29 mouse cellular contexts compared by ENCODE assay signal in the genomic region with DNA sequence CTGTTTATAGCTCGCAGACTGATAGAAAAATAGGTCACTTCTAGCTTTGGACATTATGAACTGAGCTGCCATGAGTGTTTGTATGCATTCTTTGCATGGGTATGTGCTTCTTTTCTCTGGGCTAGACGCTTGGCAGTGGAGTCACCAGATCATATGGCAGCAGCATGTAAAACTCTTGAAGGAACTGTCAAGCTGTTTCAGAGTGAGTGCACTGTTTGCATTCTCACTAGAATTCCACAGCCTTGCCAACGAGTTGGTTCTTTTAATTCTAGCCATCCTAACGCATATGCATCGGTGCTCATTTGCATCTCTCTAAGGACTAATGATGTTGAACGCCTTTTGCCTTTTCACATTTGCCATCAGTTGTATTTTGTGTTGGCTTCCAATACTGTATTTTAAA. TPM values are rescaled to one million over a fixed set of nuclear protein-coding genes. Genes with fewer than 3 reads are reported as not detected.
DNase-seq lines count a peak whose midpoint lies in the region; ATAC-seq and TF ChIP-seq lines count a peak whose summit lies in the region.
"Had no signal": no experiment of that assay in that cellular context is flagged by ENCODE, and none has a peak within 500 bp of the region (broad histone marks: within the 10 kb centered on the region; RNA-seq: fewer than 3 reads in every experiment).

No protein-coding gene starts in this region.

- H3K4me2 ChIP-seq in forebrain, embryonic 13.5 days = no peak overlapping the region
- no peak overlapping the region for H3K4me2 ChIP-seq in forebrain, postnatal 0 days (ENCODE audit: low read depth)
- H3K4me2 ChIP-seq in forebrain, embryonic 15.5 days (replicated peaks) = no peak overlapping the region
- H3K4me2 ChIP-seq: embryonic facial prominence, embryonic 13.5 days; heart, embryonic 13.5 days; hindbrain, embryonic 14.5 days had no signal

- H3K27ac ChIP-seq in forebrain, embryonic 13.5 days = no peak overlapping the region
- H3K27ac ChIP-seq in forebrain, embryonic 10.5 days = no peak overlapping the region
- H3K27ac ChIP-seq in forebrain, postnatal 0 days (ENCODE audit: low read depth, low read length) = no peak overlapping the region
- no peak overlapping the region for H3K27ac ChIP-seq in forebrain, embryonic 15.5 days (replicated peaks)
- H3K27ac ChIP-seq: embryonic facial prominence, embryonic 13.5 days; gastrocnemius, adult 2 months; heart, adult 2 months; heart, embryonic 10.5 days; heart, embryonic 13.5 days; hindbrain, embryonic 14.5 days; hindbrain, postnatal 0 days had no signal

- WGBS in forebrain, embryonic 13.5 days = 48% methylated on average over 6 of the region's 6 CpGs
- 82% methylated on average over 6 of the region's 6 CpGs for WGBS in forebrain, embryonic 10.5 days
- WGBS in forebrain, postnatal 0 days = 34% methylated on average over 6 of the region's 6 CpGs
- 24% methylated on average over 6 of the region's 6 CpGs for WGBS in forebrain, embryonic 15.5 days

- no peak overlapping the region for H3K4me3 ChIP-seq in forebrain, embryonic 13.5 days
- H3K4me3 ChIP-seq in forebrain, embryonic 10.5 days = no peak overlapping the region
- H3K4me3 ChIP-seq in forebrain, postnatal 0 days (ENCODE audit: low read depth, low read length) = no peak overlapping the region
- no peak overlapping the region for H3K4me3 ChIP-seq in forebrain, embryonic 15.5 days
- H3K4me3 ChIP-seq: embryonic facial prominence, embryonic 13.5 days; gastrocnemius, adult 2 months; heart, adult 2 months; heart, embryonic 10.5 days; heart, embryonic 13.5 days had no signal

- H3K9ac ChIP-seq in forebrain, embryonic 13.5 days = no peak overlapping the region
- no peak overlapping the region for H3K9ac ChIP-seq in forebrain, postnatal 0 days
- no peak overlapping the region for H3K9ac ChIP-seq in forebrain, embryonic 15.5 days (replicated peaks)
- H3K9ac ChIP-seq: embryonic facial prominence, embryonic 13.5 days; heart, embryonic 13.5 days; hindbrain, embryonic 14.5 days had no signal

- ATAC-seq in forebrain, embryonic 13.5 days = 0 out of 2 replicates have a peak, but pooled peaks have one; percentile 45
- ATAC-seq in forebrain, postnatal 0 days = peak; percentile 58
- no peak; the same call in 1 of the 2 replicates for ATAC-seq in forebrain, embryonic 15.5 days (replicated peaks)
- ATAC-seq: hindbrain, postnatal 0 days; inflammation-experienced regulatory T-cells, adult 6 months; intestine, embryonic 16.5 days; Patski had no signal

- H3K36me3 ChIP-seq in forebrain, embryonic 13.5 days (ENCODE audit: poor library complexity, severe bottlenecking) = no peaks in the 10 kb centered on the region
- no peaks in the 10 kb centered on the region for H3K36me3 ChIP-seq in forebrain, embryonic 10.5 days (replicated peaks)
- H3K36me3 ChIP-seq in forebrain, postnatal 0 days (ENCODE audit: insufficient read depth) = no peaks in the 10 kb centered on the region
- no peaks in the 10 kb centered on the region for H3K36me3 ChIP-seq in forebrain, embryonic 15.5 days
- H3K36me3 ChIP-seq: embryonic facial prominence, embryonic 13.5 days; G1E; heart, embryonic 10.5 days; heart, embryonic 13.5 days had no signal

- H3K9me3 ChIP-seq in forebrain, embryonic 13.5 days (replicated peaks) = no peaks in the 10 kb centered on the region
- H3K9me3 ChIP-seq in forebrain, embryonic 10.5 days = no peaks in the 10 kb centered on the region
- H3K9me3 ChIP-seq in forebrain, postnatal 0 days (ENCODE audit: low read length) = no peaks in the 10 kb centered on the region
- no peaks in the 10 kb centered on the region for H3K9me3 ChIP-seq in forebrain, embryonic 15.5 days
- H3K9me3 ChIP-seq: embryonic facial prominence, embryonic 13.5 days; heart, embryonic 10.5 days; heart, embryonic 13.5 days had no signal

- H3K4me1 ChIP-seq in forebrain, embryonic 13.5 days = 0 out of 2 replicates have a peak, but pooled peaks cover 5% of the 10 kb centered on the region
- H3K4me1 ChIP-seq in forebrain, embryonic 10.5 days = no peaks in the 10 kb centered on the region
- H3K4me1 ChIP-seq in forebrain, postnatal 0 days (ENCODE audit: insufficient read depth) = no peaks in the 10 kb centered on the region
- H3K4me1 ChIP-seq in forebrain, embryonic 15.5 days = no peaks in the 10 kb centered on the region
- H3K4me1 ChIP-seq: embryonic facial prominence, embryonic 13.5 days; heart, embryonic 10.5 days; heart, embryonic 13.5 days had no signal

- no peak for DNase-seq in forebrain, embryonic 10.5 days (ENCODE audit: extremely low spot score, low spot score)
- DNase-seq in forebrain, postnatal 0 days = peak; percentile 52
- peak; percentile 76 for DNase-seq in brain, embryonic 14.5 days (ENCODE audit: low read depth)
- no peak for DNase-seq in cerebellum, postnatal 4 days (ENCODE audit: low spot score in 2 of 2)
- DNase-seq: adrenal gland, postnatal 10 days; adrenal gland, postnatal 36 days; B cell, adult 2 months; cerebellum, adult 11-12 months; cerebellum, adult 9-10 months; cerebellum, postnatal 14 days; gastrocnemius, adult 2 months; gastrocnemius, postnatal 14 days; heart, adult 2 months; heart, postnatal 14 days; heart, postnatal 4 days; kidney, adult 18-20 months; kidney, adult 9 months had no signal

- no peak for TF ChIP-seq POLR2A in brain, embryonic 14.5 days (IDR thresholded peaks at IDR 0.05; ENCODE audit: borderline replicate concordance, extremely low read depth, insufficient read depth, insufficient read length, poor library complexity, severe bottlenecking)

- H3K27me3 ChIP-seq in forebrain, embryonic 13.5 days = no peaks in the 10 kb centered on the region
- no peaks in the 10 kb centered on the region for H3K27me3 ChIP-seq in forebrain, embryonic 10.5 days (ENCODE audit: poor library complexity, severe bottlenecking)
- H3K27me3 ChIP-seq in forebrain, postnatal 0 days (ENCODE audit: insufficient read depth, low read length) = no peaks in the 10 kb centered on the region
- no peaks in the 10 kb centered on the region for H3K27me3 ChIP-seq in forebrain, embryonic 15.5 days
- H3K27me3 ChIP-seq: CH12.LX; embryonic facial prominence, embryonic 13.5 days; heart, embryonic 13.5 days; Patski had no signal

- no peak for TF ChIP-seq CTCF in forebrain, postnatal 0 days (IDR thresholded peaks at IDR 0.05; ENCODE audit: low read depth)
- no peak for TF ChIP-seq CTCF in brain, embryonic 14.5 days (IDR thresholded peaks at IDR 0.05; ENCODE audit: borderline replicate concordance, extremely low read depth, insufficient read depth, insufficient read length)

RNA-seq across cellular contexts. Expression of gene Tmem72, which starts 12.4 kb away (rescaled TPM):
- polyA plus RNA-seq in forebrain, embryonic 13.5 days (2015; fragmentation: Nextera tagmentation; extraction: Ambion mirVana) = 0.06 and 0.64 TPM in 2 replicates
- 0.05 TPM in 2 replicates for polyA plus RNA-seq in forebrain, embryonic 10.5 days (2016; fragmentation: Nextera tagmentation; extraction: Ambion mirVana)
- 0.52 and 0.77 TPM in 2 replicates for total RNA-seq in forebrain, postnatal 0 days (2014; rRNA removed)
- polyA plus RNA-seq in forebrain, postnatal 0 days (2015; fragmentation: Nextera tagmentation; extraction: Ambion mirVana) = 1.3 and 1.9 TPM in 2 replicates
- 0.36 and 1.4 TPM in 2 replicates for polyA plus RNA-seq in forebrain, embryonic 15.5 days (2015; fragmentation: Nextera tagmentation; extraction: Ambion mirVana)
- 0.18 and 0.63 TPM in 2 replicates for polyA plus RNA-seq in brain, embryonic 14.5 days (2012; rRNA removed)
- polyA plus RNA-seq: G1E had no signal

RNA-seq across cellular contexts. Expression of gene Rassf4, which starts 30.6 kb away (rescaled TPM):
- polyA plus RNA-seq in forebrain, embryonic 13.5 days (2015; fragmentation: Nextera tagmentation; extraction: Ambion mirVana) = 12.8 and 17.4 TPM in 2 replicates
- 12.1 and 15.2 TPM in 2 replicates for polyA plus RNA-seq in forebrain, embryonic 10.5 days (2016; fragmentation: Nextera tagmentation; extraction: Ambion mirVana)
- total RNA-seq in forebrain, postnatal 0 days (2014; rRNA removed) = 2.2 and 2.8 TPM in 2 replicates
- 4.5 and 6.5 TPM in 2 replicates for polyA plus RNA-seq in forebrain, postnatal 0 days (2015; fragmentation: Nextera tagmentation; extraction: Ambion mirVana)
- 9.9 and 10.2 TPM in 2 replicates for polyA plus RNA-seq in forebrain, embryonic 15.5 days (2015; fragmentation: Nextera tagmentation; extraction: Ambion mirVana)
- polyA plus RNA-seq in brain, embryonic 14.5 days (2012; rRNA removed) = 6.8 and 11.2 TPM in 2 replicates
- polyA plus RNA-seq: G1E had no signal

RNA-seq across cellular contexts. Expression of gene Depp1, which starts 53.9 kb away (rescaled TPM):
- polyA plus RNA-seq in forebrain, embryonic 13.5 days (2015; fragmentation: Nextera tagmentation; extraction: Ambion mirVana) = 3.9 and 4.1 TPM in 2 replicates
- 5.4 and 6.7 TPM in 2 replicates for polyA plus RNA-seq in forebrain, embryonic 10.5 days (2016; fragmentation: Nextera tagmentation; extraction: Ambion mirVana)
- total RNA-seq in forebrain, postnatal 0 days (2014; rRNA removed) = 1.6 and 2.8 TPM in 2 replicates
- 2.6 TPM in 2 replicates for polyA plus RNA-seq in forebrain, postnatal 0 days (2015; fragmentation: Nextera tagmentation; extraction: Ambion mirVana)
- 7.2 and 8.1 TPM in 2 replicates for polyA plus RNA-seq in forebrain, embryonic 15.5 days (2015; fragmentation: Nextera tagmentation; extraction: Ambion mirVana)
- 3.2 and 3.4 TPM in 2 replicates for polyA plus RNA-seq in brain, embryonic 14.5 days (2012; rRNA removed)
- total RNA-seq: G1E had no signal
- polyA plus RNA-seq: G1E; inflammation-experienced regulatory T-cells, adult 6 months had no signal

Comparison
In these comparisons a context has a peak if more than half of its experiments do, and no peak if none do; other contexts are left out.
1. DNase-seq: peak in forebrain, postnatal 0 days (single experiment) and brain, embryonic 14.5 days (single experiment); none in forebrain, embryonic 10.5 days (single experiment) and cerebellum, postnatal 4 days (0 of 2).